Mouse (Mus musculus): ENCODE results near the gene Arhgap22. TPM values are rescaled to one million over a fixed set of nuclear protein-coding genes. Genes with fewer than 3 reads are reported as not detected.

Gene Arhgap22
- total RNA-seq, 2 experiments from 2014 or later = 0.95 to 1.0 TPM

GRCm38 (mm10) chr14:33418311-33418909, 204.6 kb downstream of the Arhgap22 start:
- intact Hi-C loops (cut with DNase I) = no loop called here
- DNase-seq = no peak

Other genes starting within 250 kb of the Arhgap22 start
- under 1 TPM; 0.17 to 0.60 TPM for gene Lrrc18, start 222.6 kb upstream of the Arhgap22 start, total RNA-seq (2021)
- 1 to 10 TPM; 2.3 to 3.1 TPM for gene Wdfy4, start 28.5 kb upstream of the Arhgap22 start, total RNA-seq (2021)
- 10 to 100 TPM; 31.5 to 35.8 TPM for gene Mapk8, start 233.1 kb downstream of the Arhgap22 start, total RNA-seq (2021)

Data from heart, postnatal 14 days (tissue).